12 mouse cellular contexts compared by ENCODE assay signal in the genomic region with DNA sequence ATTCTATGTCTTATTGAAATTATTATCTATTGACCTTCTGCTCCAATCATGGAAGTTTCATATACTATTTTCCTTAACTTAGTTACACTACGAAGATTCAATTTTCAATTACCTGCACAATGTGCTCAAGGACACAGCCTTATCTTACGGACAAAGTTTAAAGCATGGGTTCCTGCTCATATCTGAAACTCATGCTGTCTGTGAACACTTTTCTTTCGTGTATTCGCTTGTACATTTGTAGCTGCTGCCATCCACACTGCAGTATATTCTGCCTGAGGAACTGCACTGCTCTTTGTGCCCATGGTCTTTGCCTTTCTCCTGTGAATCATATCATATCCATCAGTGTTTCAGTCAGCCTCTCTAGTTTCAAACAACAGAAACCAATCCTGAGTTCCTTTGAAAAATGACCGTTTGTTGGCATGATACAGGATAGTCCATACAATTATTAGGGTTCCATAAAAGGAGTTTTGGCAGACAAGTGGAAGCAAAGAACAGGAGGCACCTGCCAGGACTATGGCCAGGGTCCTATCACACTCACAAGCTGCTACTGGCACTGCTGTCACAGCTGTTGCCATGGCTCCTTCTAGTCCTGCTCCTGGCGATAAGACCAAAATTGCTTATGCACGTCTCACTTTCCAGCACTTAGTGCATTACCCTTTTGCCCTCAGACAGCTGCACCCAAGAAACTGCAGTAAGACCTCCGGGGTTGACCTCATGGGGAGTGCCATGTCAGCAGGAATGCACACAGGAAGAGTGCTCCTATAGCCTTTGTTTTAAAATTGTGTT.
DNase-seq lines count a peak whose midpoint lies in the region; ATAC-seq and TF ChIP-seq lines count a peak whose summit lies in the region.
"Had no signal": no experiment of that assay in that cellular context is flagged by ENCODE, and none has a peak within 500 bp of the region (broad histone marks: within the 10 kb centered on the region; RNA-seq: fewer than 3 reads in every experiment).

No protein-coding gene starts in this region.

- TF ChIP-seq EP300 in stomach, postnatal 0 days (optimal IDR thresholded peaks at IDR 0.05): no peak

- no peak for DNase-seq in stomach, postnatal 0 days (ENCODE audit: low spot score)
- no peak for DNase-seq in cerebellum, adult 9-11 months
- no peak for DNase-seq in thymus, adult 18-20 months
- DNase-seq: kidney, postnatal 4 days had no signal

- H3K4me1 ChIP-seq in stomach, embryonic 14.5 days (ENCODE audit: control insufficient read depth, insufficient read depth, low read length): 0 out of 2 replicates have a peak, but pooled peaks cover 2% of the 10 kb centered on the region
- no peaks in the 10 kb centered on the region for H3K4me1 ChIP-seq in stomach, postnatal 0 days (replicated peaks; ENCODE audit: control insufficient read depth, insufficient read depth)
- H3K4me1 ChIP-seq in heart, embryonic 11.5 days (ENCODE audit: control insufficient read depth, insufficient read depth, low read length): peaks cover 18% of the 10 kb centered on the region
- H3K4me1 ChIP-seq in intestine, postnatal 0 days (replicated peaks; ENCODE audit: control insufficient read depth, insufficient read depth, low read length): peaks cover 5% of the 10 kb centered on the region; the same call in 1 of the 2 replicates
- H3K4me1 ChIP-seq: megakaryocyte, embryonic 14.5 days; stomach, embryonic 15.5 days had no signal

- no peaks in the 10 kb centered on the region for H3K27me3 ChIP-seq in stomach, embryonic 14.5 days (ENCODE audit: control insufficient read depth, insufficient read depth, low read length)
- no peaks in the 10 kb centered on the region for H3K27me3 ChIP-seq in stomach, postnatal 0 days (ENCODE audit: control insufficient read depth, insufficient read depth, low read length)
- H3K27me3 ChIP-seq in heart, embryonic 11.5 days (ENCODE audit: control insufficient read depth, insufficient read depth, low read length): no peaks in the 10 kb centered on the region
- no peaks in the 10 kb centered on the region for H3K27me3 ChIP-seq in intestine, postnatal 0 days (replicated peaks; ENCODE audit: control insufficient read depth, insufficient read depth, low read length)
- H3K27me3 ChIP-seq: megakaryocyte, embryonic 14.5 days; stomach, embryonic 15.5 days had no signal

- H3K9ac ChIP-seq in stomach, embryonic 14.5 days (replicated peaks; ENCODE audit: low read depth, low read length): no peak overlapping the region
- H3K9ac ChIP-seq in stomach, postnatal 0 days (ENCODE audit: low read length): no peak overlapping the region
- no peak overlapping the region for H3K9ac ChIP-seq in heart, embryonic 11.5 days (ENCODE audit: low read depth, low read length)
- no peak overlapping the region for H3K9ac ChIP-seq in intestine, postnatal 0 days (ENCODE audit: low read depth, low read length)
- H3K9ac ChIP-seq: stomach, embryonic 15.5 days had no signal

- ATAC-seq in stomach, embryonic 14.5 days (ENCODE audit: insufficient number of reproducible peaks, insufficient read depth, low FRiP score, low read depth): peak; percentile 67
- no peak for ATAC-seq in stomach, postnatal 0 days (ENCODE audit: low FRiP score, low TSS enrichment)
- ATAC-seq in heart, embryonic 11.5 days (replicated peaks; ENCODE audit: insufficient number of reproducible peaks, low FRiP score, low TSS enrichment): no peak
- ATAC-seq in intestine, postnatal 0 days: peak; percentile 95
- no peak for ATAC-seq in cerebellum, adult (ENCODE audit: insufficient number of reproducible peaks, low FRiP score, low TSS enrichment)
- ATAC-seq: forebrain, embryonic 16.5 days; hindbrain, embryonic 16.5 days had no signal

- 57% methylated on average over 8 of the region's 8 CpGs for WGBS in stomach, embryonic 14.5 days
- 56% methylated on average over 8 of the region's 8 CpGs for WGBS in stomach, postnatal 0 days
- 69% methylated on average over 8 of the region's 8 CpGs for WGBS in heart, embryonic 11.5 days (ENCODE audit: insufficient replicate concordance)
- WGBS in intestine, postnatal 0 days: 33% methylated on average over 8 of the region's 8 CpGs

- TF ChIP-seq CTCF in stomach, postnatal 0 days (IDR thresholded peaks at IDR 0.05; ENCODE audit: low read depth): no peak
- no peak for TF ChIP-seq CTCF in intestine, postnatal 0 days (IDR thresholded peaks at IDR 0.05; ENCODE audit: low read depth)

- no peak overlapping the region for H3K27ac ChIP-seq in stomach, embryonic 14.5 days (ENCODE audit: low read length)
- H3K27ac ChIP-seq in stomach, postnatal 0 days (replicated peaks): no peak overlapping the region
- peak overlapping the region; percentile 10; the same call in 1 of the 2 replicates for H3K27ac ChIP-seq in heart, embryonic 11.5 days (ENCODE audit: low read depth, low read length)
- H3K27ac ChIP-seq in intestine, postnatal 0 days (ENCODE audit: low read depth, low read length): peak overlapping the region; percentile 79
- H3K27ac ChIP-seq: stomach, embryonic 15.5 days had no signal

- no peak overlapping the region for H3K4me3 ChIP-seq in stomach, embryonic 14.5 days (ENCODE audit: low read depth, low read length)
- H3K4me3 ChIP-seq in stomach, postnatal 0 days (ENCODE audit: low read depth, low read length): no peak overlapping the region
- no peak overlapping the region for H3K4me3 ChIP-seq in heart, embryonic 11.5 days (ENCODE audit: low read depth, low read length)
- no peak overlapping the region for H3K4me3 ChIP-seq in intestine, postnatal 0 days (ENCODE audit: low read depth, low read length)
- H3K4me3 ChIP-seq: megakaryocyte, embryonic 14.5 days; stomach, embryonic 15.5 days had no signal

- no peak overlapping the region for H3K4me2 ChIP-seq in stomach, embryonic 14.5 days (replicated peaks; ENCODE audit: low read depth, low read length)
- H3K4me2 ChIP-seq in stomach, postnatal 0 days (replicated peaks; ENCODE audit: low read depth): no peak overlapping the region
- H3K4me2 ChIP-seq in heart, embryonic 11.5 days: no peak overlapping the region
- H3K4me2 ChIP-seq in intestine, postnatal 0 days (replicated peaks; ENCODE audit: low read depth): peak overlapping the region; percentile 10; the same call in 1 of the 2 replicates
- H3K4me2 ChIP-seq: stomach, embryonic 15.5 days had no signal

- no peaks in the 10 kb centered on the region for H3K36me3 ChIP-seq in stomach, embryonic 14.5 days (ENCODE audit: control insufficient read depth, insufficient read depth, low read length)
- H3K36me3 ChIP-seq in stomach, postnatal 0 days (ENCODE audit: control insufficient read depth, insufficient read depth, low read length): no peaks in the 10 kb centered on the region
- no peaks in the 10 kb centered on the region for H3K36me3 ChIP-seq in heart, embryonic 11.5 days (ENCODE audit: control insufficient read depth, insufficient read depth, low read length)
- no peaks in the 10 kb centered on the region for H3K36me3 ChIP-seq in intestine, postnatal 0 days (ENCODE audit: control insufficient read depth, insufficient read depth)
- H3K36me3 ChIP-seq: stomach, embryonic 15.5 days had no signal

- H3K9me3 ChIP-seq in stomach, embryonic 14.5 days (ENCODE audit: control insufficient read depth, low read depth, low read length): no peaks in the 10 kb centered on the region
- H3K9me3 ChIP-seq in stomach, postnatal 0 days (ENCODE audit: control insufficient read depth, low read length): no peaks in the 10 kb centered on the region
- H3K9me3 ChIP-seq in heart, embryonic 11.5 days (replicated peaks; ENCODE audit: control insufficient read depth, low read length): no peaks in the 10 kb centered on the region
- no peaks in the 10 kb centered on the region for H3K9me3 ChIP-seq in intestine, postnatal 0 days (ENCODE audit: control insufficient read depth)
- H3K9me3 ChIP-seq: megakaryocyte, embryonic 14.5 days; stomach, embryonic 15.5 days had no signal

Comparison
In these comparisons a context has a peak if more than half of its experiments do, and no peak if none do; other contexts are left out.
1. ATAC-seq: peak in stomach, embryonic 14.5 days (single experiment) and intestine, postnatal 0 days (single experiment); none in stomach, postnatal 0 days (single experiment), heart, embryonic 11.5 days (single experiment) and cerebellum, adult (single experiment).
2. H3K27ac ChIP-seq: peak in heart, embryonic 11.5 days (single experiment) and intestine, postnatal 0 days (single experiment); none in stomach, embryonic 14.5 days (single experiment) and stomach, postnatal 0 days (single experiment).